Mouse (Mus musculus) layer of hippocampus, adult 11-12 months (tissue): Measurements from ENCODE around the gene Txndc5.

Experiments
- DNase-seq: peaks from one replicate; pipeline ENCODE4 v3.0.0; 2022; ENCODE audit warnings: low spot score

Txndc5 gene

GRCm38 (mm10) chr13:38451446-38451845, 77.2 kb downstream of the Txndc5 start:
- no peak for DNase-seq
